Mouse (Mus musculus): ENCODE measurements around the gene Samd5. TPM values are rescaled to one million over a fixed set of nuclear protein-coding genes. Genes with fewer than 3 reads are reported as not detected.

The Samd5 gene
- polyA plus RNA-seq, 1 experiment from 2014 or later = 4.6 TPM

DNA sequence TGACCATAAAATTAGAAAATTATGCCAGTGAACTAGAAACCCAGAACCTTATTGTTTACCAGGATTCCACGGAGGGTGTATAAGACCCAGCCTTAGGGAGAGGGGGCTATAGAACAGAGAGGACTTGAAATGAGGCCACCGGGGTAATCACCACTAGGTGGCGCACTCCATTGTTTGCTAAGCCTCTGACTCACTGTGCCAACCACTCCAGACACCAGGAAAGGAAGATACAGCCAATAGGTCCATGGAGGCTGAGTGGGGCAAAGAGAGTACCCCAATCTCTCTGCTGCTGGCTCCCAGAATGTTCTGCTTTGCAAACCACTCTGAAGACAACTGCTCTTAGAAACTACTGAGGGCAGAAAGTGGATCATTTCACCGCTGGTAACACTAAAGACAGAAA is 99.4 kb downstream of the Samd5 start:
- no peak for DNase-seq (ENCODE audit: low spot score)
- no peak; the same call in 1 of the 2 replicates for ATAC-seq (replicated peaks; ENCODE audit: low FRiP score)
- Histone ChIP-seq H3K27ac (ENCODE audit: low read depth, low read length) (no peak overlapping the region), H3K27me3 (replicated peaks; ENCODE audit: control insufficient read depth, insufficient read depth, low read length) (no peaks in the 10 kb centered on the region), H3K4me3 (ENCODE audit: low read depth, low read length) (no peak overlapping the region), H3K4me1 (replicated peaks; ENCODE audit: control insufficient read depth, insufficient read depth, low read length) (no peaks in the 10 kb centered on the region), H3K9me3 (ENCODE audit: control insufficient read depth, low read length) (no peaks in the 10 kb centered on the region), H3K36me3 (ENCODE audit: control insufficient read depth, insufficient read depth, low read length) (no peaks in the 10 kb centered on the region), H3K9ac (ENCODE audit: low read depth, low read length) (no peak overlapping the region), H3K4me2 (no peak overlapping the region)
- 31% methylated on average over 4 of the region's 4 CpGs for WGBS

- Histone ChIP-seq H3K27ac (ENCODE audit: low read depth, low read length) (no peak overlapping the region), H3K4me1 (replicated peaks; ENCODE audit: control insufficient read depth, insufficient read depth, low read length) (no peaks in the 10 kb centered on the region), H3K9me3 (ENCODE audit: control insufficient read depth, low read length) (no peaks in the 10 kb centered on the region), H3K9ac (ENCODE audit: low read depth, low read length) (no peak overlapping the region), H3K4me2 (no peak overlapping the region), H3K4me3 (ENCODE audit: low read depth, low read length) (no peak overlapping the region), H3K27me3 (replicated peaks; ENCODE audit: control insufficient read depth, insufficient read depth, low read length) (no peaks in the 10 kb centered on the region), H3K36me3 (ENCODE audit: control insufficient read depth, insufficient read depth, low read length) (no peaks in the 10 kb centered on the region)
- ATAC-seq (replicated peaks; ENCODE audit: low FRiP score) = no peak
- 65% methylated on average over 4 of the region's 4 CpGs for WGBS
- no peak for DNase-seq (ENCODE audit: low spot score)
Measured at GRCm38 (mm10) chr10:9574135-9574534, 100.9 kb downstream of the Samd5 start.

Other genes starting within 250 kb of the Samd5 start
- 7.4 and 8.2 TPM in 2 replicates for gene Stxbp5, start 225.9 kb upstream of the Samd5 start, polyA plus RNA-seq (2014; fragmentation: Nextera tagmentation; extraction: Ambion mirVana)

Measured in liver, embryonic 11.5 days (tissue).